Mouse (Mus musculus) activated CD4-positive, CD25-positive, alpha-beta regulatory T cell (primary cell): ENCODE results near the gene Tmf1. TPM values are rescaled to one million over a fixed set of nuclear protein-coding genes. Genes with fewer than 3 reads are reported as not detected.

Experiments
- polyA plus RNA-seq, 2 experiments: library from polyadenylated mRNA; unstranded; fragments of 100-300 nt; shearing (Covaris generic); gene quantifications; one replicate each; pipeline ENCODE4 v1.2.1; 2017

The Tmf1 gene
- 10 to 100 TPM; 31.9 to 35.4 TPM for polyA plus RNA-seq

DNA sequence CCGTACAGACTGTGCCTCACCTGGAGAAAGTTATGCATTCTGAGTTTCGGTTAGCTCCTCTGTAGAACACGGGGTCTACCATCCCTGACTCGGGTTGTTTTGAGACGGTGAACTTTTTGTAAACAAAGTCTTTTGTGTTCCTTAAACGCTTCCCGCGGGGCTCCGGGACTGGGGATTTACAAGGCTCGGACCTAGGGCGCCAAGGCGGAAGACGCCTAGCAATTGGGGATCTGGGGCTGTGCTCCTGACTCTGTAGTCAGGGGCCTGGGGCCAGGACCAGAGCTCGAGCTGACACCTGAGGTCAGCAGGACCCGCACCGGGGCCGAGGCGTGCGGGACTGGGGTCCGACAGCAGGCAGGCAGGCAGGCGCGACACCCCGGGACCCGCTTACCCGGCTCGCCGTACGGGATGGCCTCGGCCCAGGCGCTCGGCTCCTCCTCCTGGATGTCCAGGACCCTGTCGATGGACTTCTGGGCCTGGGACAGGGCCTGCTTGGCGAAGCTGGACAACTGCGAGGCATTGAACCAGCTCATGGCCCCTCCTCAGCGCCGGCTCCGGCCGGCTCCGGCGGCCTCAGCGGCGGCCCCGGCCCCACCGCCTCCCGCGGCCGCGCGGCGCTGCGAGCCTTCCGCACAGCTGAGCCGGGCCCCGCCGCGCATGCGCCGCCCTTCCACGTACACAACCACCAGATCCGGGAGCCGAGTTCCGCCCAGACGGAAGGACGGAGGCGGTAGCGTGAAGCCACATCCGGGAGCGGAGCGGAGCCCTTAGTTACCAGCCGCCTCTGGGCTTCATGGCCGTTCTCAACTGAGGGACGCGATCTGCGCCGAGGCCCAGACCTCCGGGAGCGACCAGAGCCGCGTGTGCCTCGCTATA, at the start of gene Tmf1:
Gene Tmf1, minus strand, starts transcription at position 632 of the 876 bp plus-strand sequence.

GRCm38 (mm10) chr6:97210191-97210961, 31.5 kb upstream of the Tmf1 start, which contains the start of gene Arl6ip5:
TSS of gene Arl6ip5 (plus strand) at chr6:97210689.

GRCm38 (mm10) chr6:97205439-97205885, 26.5 kb upstream of the Tmf1 start, which contains the start of gene Uba3:
TSS of gene Uba3 (minus strand) at chr6:97205647.

DNA sequence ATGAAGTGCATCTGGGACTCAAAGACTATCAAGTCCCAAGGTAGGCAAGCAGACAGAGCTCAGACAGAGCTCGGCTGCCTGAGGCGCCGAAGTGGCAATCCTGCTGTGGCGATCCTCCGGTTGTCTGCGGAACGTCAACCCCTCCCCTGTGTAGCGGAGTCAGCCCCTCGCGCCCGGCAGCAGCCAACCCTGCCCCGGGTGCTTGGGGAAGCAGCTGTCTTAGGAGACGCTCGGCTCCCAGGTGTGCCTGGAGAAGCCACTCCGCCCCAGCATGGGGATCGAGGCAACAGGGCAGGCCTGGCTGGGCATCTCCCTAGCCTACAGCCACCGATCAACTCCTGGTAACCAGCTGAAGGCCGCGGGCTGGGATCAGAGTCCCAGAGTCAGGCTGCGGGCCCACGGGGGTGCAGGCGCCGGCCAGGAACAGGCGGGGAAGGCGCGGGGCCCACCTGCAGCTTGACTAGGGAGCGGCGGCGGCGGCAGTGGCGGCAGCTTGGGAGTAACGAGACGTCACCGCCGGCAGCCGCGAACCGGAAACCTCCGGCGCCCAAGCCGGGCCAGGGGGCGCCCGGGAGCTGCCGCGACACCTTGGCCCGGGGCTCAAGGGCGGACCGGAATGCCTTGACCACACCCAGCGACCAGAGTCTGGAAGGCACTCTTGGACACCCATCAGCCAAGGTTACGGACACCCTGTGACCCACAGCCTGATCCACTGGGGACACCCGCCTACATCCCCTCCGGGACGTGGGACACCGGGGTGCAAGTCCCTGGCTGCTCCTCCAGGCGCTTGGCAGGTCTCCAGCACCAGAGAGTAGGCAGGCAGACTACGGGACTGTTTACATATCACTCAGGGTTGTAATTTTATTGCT, 30.3 kb downstream of the Tmf1 start, which contains the start of gene Eogt:
Gene Eogt, minus strand, starts transcription at position 800 of the 869 bp plus-strand sequence.

Other genes starting within 250 kb of the Tmf1 start
- gene Fam19a4, start 118.7 kb downstream of the Tmf1 start, polyA plus RNA-seq: not detected
- gene Eogt, start 29.9 kb downstream of the Tmf1 start, polyA plus RNA-seq: 10 to 100 TPM; 12.1 to 17.4 TPM
- gene Uba3, start 26.5 kb upstream of the Tmf1 start, polyA plus RNA-seq: 10 to 100 TPM; 38.6 to 45.0 TPM
- 100 to 1,000 TPM; 249 to 286 TPM for gene Arl6ip5, start 31.6 kb upstream of the Tmf1 start, polyA plus RNA-seq
- gene Lmod3, start 73.6 kb upstream of the Tmf1 start, polyA plus RNA-seq: under 1 TPM in 1 of 2 experiments, not detected in 1; 0.07 TPM